Mouse (Mus musculus): ENCODE data around the gene Lair1. TPM values are rescaled to one million over a fixed set of nuclear protein-coding genes. Genes with fewer than 3 reads are reported as not detected.

The Lair1 gene
- total and polyA plus RNA-seq, 3 experiments, result 0.02 to 4.3 (median 0.45) TPM

GRCm38 (mm10) chr7:4088679-4089078, 25.7 kb upstream of the Lair1 start:
- Histone ChIP-seq H3K4me1 (ENCODE audit: insufficient read depth, low read depth, low read length) (peaks cover 24% of the 10 kb centered on the region), H3K27me3 (ENCODE audit: insufficient read depth, low read length) (no peaks in the 10 kb centered on the region; the same call in none of the 2 replicates), H3K36me3 (replicated peaks) (no peaks in the 10 kb centered on the region), H3K9me3 (replicated peaks) (no peaks in the 10 kb centered on the region), H3K4me3 (ENCODE audit: low read depth, low read length) (no peak overlapping the region)
- DNase-seq (ENCODE audit: low spot score), result no peak
- TF ChIP-seq CTCF (IDR thresholded peaks at IDR 0.05; ENCODE audit: low read depth, low read length) (no peak), GATA1 (IDR thresholded peaks at IDR 0.05; ENCODE audit: borderline replicate concordance, low read length) (no peak), POLR2AphosphoS5 (IDR thresholded peaks at IDR 0.05; ENCODE audit: insufficient replicate concordance, low read depth, low read length) (no peak), TAL1 (conservative IDR thresholded peaks at IDR 0.05; ENCODE audit: low read depth, low read length) (no peak), GATA2 (IDR thresholded peaks at IDR 0.05; ENCODE audit: borderline replicate concordance, low read depth, low read length) (no peak)
- ATAC-seq (ENCODE audit: extremely low read depth, insufficient number of reproducible peaks, low FRiP score, poor library complexity, severe bottlenecking), result no peak

DNA sequence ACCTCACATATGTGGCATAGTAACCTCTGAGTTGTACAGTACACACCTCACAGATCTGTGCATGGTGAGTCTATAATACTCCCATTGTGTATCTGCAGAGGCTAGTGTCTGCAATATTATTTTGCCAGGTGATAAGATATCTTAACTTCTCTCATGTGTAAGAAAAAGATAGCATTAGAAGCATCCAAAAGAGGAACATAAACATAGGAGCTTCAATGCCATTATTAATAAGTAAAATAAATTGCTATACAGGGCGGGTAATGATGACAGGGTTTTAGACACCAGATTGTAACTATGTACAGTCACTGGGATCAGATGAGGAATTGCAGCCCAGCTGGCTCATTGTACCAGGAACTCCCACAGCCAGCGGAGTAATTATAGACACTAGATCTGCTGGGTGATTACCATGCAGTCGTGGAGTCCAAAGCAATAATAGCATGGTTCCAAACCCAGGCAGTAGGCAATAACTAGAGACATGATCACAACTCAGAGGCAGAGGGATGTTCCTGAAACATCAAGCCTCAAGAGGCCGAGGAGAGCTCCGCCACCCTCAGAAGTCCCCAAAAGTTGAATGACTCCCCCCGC, 25.0 kb upstream of the Lair1 start:
- TF ChIP-seq CTCF (IDR thresholded peaks at IDR 0.05; ENCODE audit: low read depth, low read length) (no peak), TAL1 (conservative IDR thresholded peaks at IDR 0.05; ENCODE audit: low read depth, low read length) (no peak), GATA1 (IDR thresholded peaks at IDR 0.05; ENCODE audit: borderline replicate concordance, low read length) (no peak), POLR2AphosphoS5 (IDR thresholded peaks at IDR 0.05; ENCODE audit: insufficient replicate concordance, low read depth, low read length) (no peak), GATA2 (IDR thresholded peaks at IDR 0.05; ENCODE audit: borderline replicate concordance, low read depth, low read length) (no peak)
- Histone ChIP-seq H3K4me3 (ENCODE audit: low read depth, low read length) (no peak overlapping the region), H3K27me3 (ENCODE audit: insufficient read depth, low read length) (no peaks in the 10 kb centered on the region; the same call in none of the 2 replicates), H3K4me1 (ENCODE audit: insufficient read depth, low read depth, low read length) (peaks cover 30% of the 10 kb centered on the region), H3K36me3 (replicated peaks) (no peaks in the 10 kb centered on the region), H3K9me3 (replicated peaks) (no peaks in the 10 kb centered on the region)
- ATAC-seq (ENCODE audit: extremely low read depth, insufficient number of reproducible peaks, low FRiP score, poor library complexity, severe bottlenecking) (no peak), DNase-seq (ENCODE audit: low spot score) (no peak)

DNA sequence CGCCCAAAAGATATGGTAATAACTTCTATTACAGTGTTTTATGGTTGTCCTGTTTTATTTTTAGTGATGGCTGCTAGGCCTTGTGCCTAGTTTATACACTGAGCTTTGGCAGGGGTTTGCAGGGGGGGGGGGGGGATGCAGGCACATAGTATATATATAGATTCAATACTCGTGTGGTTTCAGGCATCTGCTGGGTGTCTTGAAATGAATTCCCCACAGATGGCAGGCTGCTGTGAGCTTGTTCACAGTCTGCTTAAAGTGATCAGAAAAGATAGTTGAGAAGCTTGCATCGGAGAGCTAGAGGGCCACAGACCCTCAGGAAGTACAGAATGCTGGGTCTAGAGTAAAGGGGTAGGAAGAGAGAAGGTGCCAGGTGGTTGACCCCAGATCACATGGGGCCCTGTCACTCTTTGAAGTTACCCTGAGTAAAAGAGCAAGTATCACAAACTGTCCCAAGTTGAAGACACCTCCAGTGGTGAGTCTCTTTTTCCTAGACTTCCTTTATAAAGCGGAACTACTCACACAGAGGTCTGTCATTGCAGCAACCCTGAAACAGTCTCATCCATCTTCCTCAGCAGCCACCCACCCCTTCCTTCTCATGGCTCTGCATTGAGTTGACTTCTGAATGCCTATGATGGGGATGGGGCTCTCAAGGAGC, 24.4 kb upstream of the Lair1 start:
- no peaks in the 10 kb centered on the region; the same call in none of the 2 replicates for H3K27me3 ChIP-seq (ENCODE audit: insufficient read depth, low read length)
- H3K36me3 ChIP-seq (replicated peaks), result no peaks in the 10 kb centered on the region
- H3K4me3 ChIP-seq (ENCODE audit: low read depth, low read length), result no peak overlapping the region
- ATAC-seq (ENCODE audit: extremely low read depth, insufficient number of reproducible peaks, low FRiP score, poor library complexity, severe bottlenecking) (no peak), DNase-seq (ENCODE audit: low spot score) (no peak)
- H3K9me3 ChIP-seq (replicated peaks), result no peaks in the 10 kb centered on the region
- TF ChIP-seq POLR2AphosphoS5 (IDR thresholded peaks at IDR 0.05; ENCODE audit: insufficient replicate concordance, low read depth, low read length), result no peak
- TF ChIP-seq CTCF (IDR thresholded peaks at IDR 0.05; ENCODE audit: low read depth, low read length), result no peak
- H3K4me1 ChIP-seq (ENCODE audit: insufficient read depth, low read depth, low read length), result peaks cover 36% of the 10 kb centered on the region

- no peaks in the 10 kb centered on the region for H3K36me3 ChIP-seq (replicated peaks)
- TF ChIP-seq CTCF (IDR thresholded peaks at IDR 0.05; ENCODE audit: low read depth, low read length) (no peak), GATA1 (IDR thresholded peaks at IDR 0.05; ENCODE audit: borderline replicate concordance, low read length) (no peak), POLR2AphosphoS5 (IDR thresholded peaks at IDR 0.05; ENCODE audit: insufficient replicate concordance, low read depth, low read length) (no peak), GATA2 (IDR thresholded peaks at IDR 0.05; ENCODE audit: borderline replicate concordance, low read depth, low read length) (no peak), TAL1 (conservative IDR thresholded peaks at IDR 0.05; ENCODE audit: low read depth, low read length) (no peak)
- DNase-seq (ENCODE audit: low spot score) (no peak), ATAC-seq (ENCODE audit: extremely low read depth, insufficient number of reproducible peaks, low FRiP score, poor library complexity, severe bottlenecking) (no peak)
- peaks cover 39% of the 10 kb centered on the region for H3K4me1 ChIP-seq (ENCODE audit: insufficient read depth, low read depth, low read length)
- H3K27me3 ChIP-seq (ENCODE audit: insufficient read depth, low read length), result no peaks in the 10 kb centered on the region; the same call in 1 of the 2 replicates
- H3K9me3 ChIP-seq (replicated peaks), result no peaks in the 10 kb centered on the region
- H3K4me3 ChIP-seq (ENCODE audit: low read depth, low read length), result no peak overlapping the region
Measured at GRCm38 (mm10) chr7:4085562-4085961, 22.6 kb upstream of the Lair1 start.

DNA sequence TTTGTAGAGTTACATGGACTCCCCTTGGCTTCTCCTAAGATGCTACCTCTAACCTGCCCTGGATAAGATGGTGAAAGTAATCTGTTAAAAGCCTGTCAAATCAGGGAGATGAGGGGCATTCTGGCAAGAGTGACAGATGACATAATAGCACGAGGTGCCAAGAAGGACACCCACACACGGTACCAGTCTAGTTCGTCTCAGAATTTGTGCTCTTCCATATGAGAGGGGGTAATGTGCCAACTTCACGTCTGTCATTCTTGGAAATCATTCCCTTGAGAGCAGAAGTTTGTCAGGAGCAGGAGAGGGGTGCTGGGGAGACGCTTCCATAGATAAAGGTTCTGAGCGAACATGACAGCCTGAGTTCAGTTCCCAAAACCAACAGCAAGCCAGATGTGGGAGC, 21.2 kb upstream of the Lair1 start:
- H3K27me3 ChIP-seq (ENCODE audit: insufficient read depth, low read length), result no peaks in the 10 kb centered on the region; the same call in 1 of the 2 replicates
- H3K4me1 ChIP-seq (ENCODE audit: insufficient read depth, low read depth, low read length), result peaks cover 50% of the 10 kb centered on the region
- H3K36me3 ChIP-seq (replicated peaks), result no peaks in the 10 kb centered on the region
- no peaks in the 10 kb centered on the region for H3K9me3 ChIP-seq (replicated peaks)
- DNase-seq (ENCODE audit: low spot score) (no peak), ATAC-seq (ENCODE audit: extremely low read depth, insufficient number of reproducible peaks, low FRiP score, poor library complexity, severe bottlenecking) (no peak)
- no peak for TF ChIP-seq CTCF (IDR thresholded peaks at IDR 0.05; ENCODE audit: low read depth, low read length)
- TF ChIP-seq POLR2AphosphoS5 (IDR thresholded peaks at IDR 0.05; ENCODE audit: insufficient replicate concordance, low read depth, low read length), result no peak
- TF ChIP-seq GATA1 (IDR thresholded peaks at IDR 0.05; ENCODE audit: borderline replicate concordance, low read length), result no peak
- no peak for TF ChIP-seq GATA2 (IDR thresholded peaks at IDR 0.05; ENCODE audit: borderline replicate concordance, low read depth, low read length)
- no peak for TF ChIP-seq TAL1 (conservative IDR thresholded peaks at IDR 0.05; ENCODE audit: low read depth, low read length)
- H3K4me3 ChIP-seq (ENCODE audit: low read depth, low read length), result no peak overlapping the region

GRCm38 (mm10) chr7:4082804-4083203, 19.8 kb upstream of the Lair1 start:
- DNase-seq (ENCODE audit: low spot score), result peak; percentile 11
- peak; percentile 38; the same call in 1 of the 2 replicates for ATAC-seq (ENCODE audit: extremely low read depth, insufficient number of reproducible peaks, low FRiP score, poor library complexity, severe bottlenecking)
- no peaks in the 10 kb centered on the region for H3K36me3 ChIP-seq (replicated peaks)
- H3K9me3 ChIP-seq (replicated peaks), result no peaks in the 10 kb centered on the region
- TF ChIP-seq TAL1 (conservative IDR thresholded peaks at IDR 0.05; ENCODE audit: low read depth, low read length) (no peak), GATA2 (IDR thresholded peaks at IDR 0.05; ENCODE audit: borderline replicate concordance, low read depth, low read length) (no peak), POLR2AphosphoS5 (IDR thresholded peaks at IDR 0.05; ENCODE audit: insufficient replicate concordance, low read depth, low read length) (no peak), CTCF (IDR thresholded peaks at IDR 0.05; ENCODE audit: low read depth, low read length) (no peak), GATA1 (IDR thresholded peaks at IDR 0.05; ENCODE audit: borderline replicate concordance, low read length) (no peak)
- no peak overlapping the region; the same call in 1 of the 2 replicates for H3K4me3 ChIP-seq (ENCODE audit: low read depth, low read length)
- no peaks in the 10 kb centered on the region; the same call in 1 of the 2 replicates for H3K27me3 ChIP-seq (ENCODE audit: insufficient read depth, low read length)
- peaks cover 39% of the 10 kb centered on the region for H3K4me1 ChIP-seq (ENCODE audit: insufficient read depth, low read depth, low read length)

All from G1E (cell line).